Mouse (Mus musculus) kidney, embryonic 16.5 days (tissue): Measurements from ENCODE around the gene Tubgcp5. TPM values are rescaled to one million over a fixed set of nuclear protein-coding genes. Genes with fewer than 3 reads are reported as not detected.
"Not testable (repeated sequence)": the region's sequence is repeated elsewhere in the genome, so short reads cannot be mapped to it uniquely, and the experiment has no call there.

ENCODE experiments used
- ATAC-seq: fragments of 200-750 bp; cut with Nextera tagmentation; 2 replicates; pipeline ENCODE4 v1.8.0; 2017; ENCODE audit warnings: moderate TSS enrichment; ENCODE audit not compliant: low FRiP score, low TSS enrichment
- H3K27ac ChIP-seq: fragments of 300-500 bp; sonication (generic); 2 replicates; pipeline ENCODE4 v1.5.1; 2014; ENCODE audit warnings: low read length
- H3K27me3 ChIP-seq: fragments of 300-500 bp; sonication (generic); 2 replicates; pipeline ENCODE4 v1.6.1; 2014; ENCODE audit warnings: low read length, control low read depth, mixed read lengths; ENCODE audit not compliant: insufficient read depth
- H3K36me3 ChIP-seq: fragments of 300-500 bp; sonication (generic); 2 replicates; pipeline ENCODE4 v1.6.1; 2014; ENCODE audit warnings: low read length, control low read depth, mixed read lengths; ENCODE audit not compliant: insufficient read depth
- H3K4me1 ChIP-seq: fragments of 300-500 bp; sonication (generic); 2 replicates; pipeline ENCODE4 v1.6.1; 2014; ENCODE audit warnings: low read length, control low read depth, mixed read lengths; ENCODE audit not compliant: insufficient read depth
- H3K4me2 ChIP-seq: fragments of 300-500 bp; sonication (generic); replicated peaks from 2 replicates; pipeline ENCODE4 v1.6.1; 2014; ENCODE audit warnings: low read depth, low read length
- H3K4me3 ChIP-seq: fragments of 300-500 bp; sonication (generic); 2 replicates; pipeline ENCODE4 v1.5.1; 2014; ENCODE audit warnings: mild to moderate bottlenecking, low read length
- H3K9ac ChIP-seq: fragments of 300-500 bp; sonication (generic); replicated peaks from 2 replicates; pipeline ENCODE4 v1.6.1; 2014; ENCODE audit warnings: low read length
- H3K9me3 ChIP-seq: fragments of 300-500 bp; sonication (generic); 2 replicates; pipeline ENCODE4 v1.6.1; 2016; ENCODE audit warnings: low read length, control low read depth
- WGBS: fragments of 180-500 bp; shearing (Covaris S2); extraction: QIAGEN DNeasy Blood & Tissue Kit; methylation state at CpG from one replicate; pipeline ENCODE4 v1.1.7; 2014; 5-methylcytosine and 5-hydroxymethylcytosine counted together
- polyA plus RNA-seq: library from polyadenylated mRNA; unstranded; fragments of >200 nt; fragmentation: Nextera tagmentation; extraction: Ambion mirVana; gene quantifications from 2 replicates; pipeline ENCODE4 v1.2.1, GENCODE M21; 2015

Tubgcp5 gene
- 27.6 and 36.4 TPM in 2 replicates for polyA plus RNA-seq

DNA sequence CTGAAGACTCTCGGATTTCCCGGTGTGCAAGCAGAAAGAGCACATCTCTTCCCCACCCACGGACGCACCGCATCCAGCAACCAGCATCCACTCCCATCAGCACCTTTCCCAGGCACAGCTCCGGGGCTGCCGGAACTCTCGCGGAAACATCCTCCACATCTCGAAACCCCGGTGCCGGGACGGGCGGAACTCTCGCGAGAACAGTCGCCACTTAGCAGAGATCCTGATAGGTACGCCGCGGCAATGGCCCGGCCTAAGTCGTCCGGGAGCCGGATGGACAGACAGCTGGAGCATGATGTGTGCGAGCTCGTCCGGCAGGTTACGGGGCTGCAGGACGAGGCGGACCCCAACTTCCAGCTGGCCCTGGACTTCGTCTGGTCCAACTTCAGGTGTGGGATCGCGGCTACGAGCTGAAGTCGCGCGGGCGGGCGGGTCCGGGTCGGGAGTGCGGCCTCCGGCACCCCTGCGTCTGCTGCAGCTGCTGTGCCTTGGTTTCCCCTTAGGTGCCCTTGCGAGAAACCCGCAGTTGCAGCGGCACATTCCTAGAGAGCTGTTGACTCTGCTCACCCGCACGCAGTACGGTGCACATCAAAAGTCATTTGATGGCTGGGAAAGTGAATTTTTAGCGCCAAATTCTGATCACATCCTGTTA lies at the start of gene Tubgcp5:
TSS of gene Tubgcp5 (plus strand) at position 203 of the 652 bp plus-strand sequence.
- Histone ChIP-seq H3K9ac (peak within 1 kb of the TSS; percentile 94), H3K4me1 (peaks cover 7% of the 10 kb centered on the region), H3K36me3 (peaks cover 20% of the 10 kb centered on the region), H3K4me2 (peak within 1 kb of the TSS; percentile 70), H3K27me3 (no peaks in the 10 kb centered on the region), H3K4me3 (peak within 1 kb of the TSS; percentile 91), H3K9me3 (no peaks in the 10 kb centered on the region), H3K27ac (peak within 1 kb of the TSS; percentile 57; the same call in 1 of the 2 replicates)
- WGBS: under 1% methylated on average over 51 of the region's 51 CpGs
- peak; percentile 99 for ATAC-seq

GRCm38 (mm10) chr7:55744566-55745220 lies 49.3 kb upstream of the Tubgcp5 start:
- Histone ChIP-seq H3K27ac (no peak overlapping the region), H3K9me3 (no peaks in the 10 kb centered on the region), H3K36me3 (no peaks in the 10 kb centered on the region), H3K4me3 (no peak overlapping the region), H3K9ac (no peak overlapping the region), H3K4me2 (no peak overlapping the region), H3K4me1 (no peaks in the 10 kb centered on the region), H3K27me3 (no peaks in the 10 kb centered on the region)
- 68% methylated on average over 10 of the region's 10 CpGs for WGBS
- no peak for ATAC-seq

- no peaks in the 10 kb centered on the region for H3K27me3 ChIP-seq
- H3K4me1 ChIP-seq: no peaks in the 10 kb centered on the region
- 61% methylated on average over 3 of the region's 3 CpGs for WGBS
- H3K4me3 ChIP-seq: no peak overlapping the region
- H3K9ac ChIP-seq: no peak overlapping the region
- H3K9me3 ChIP-seq: no peaks in the 10 kb centered on the region
- no peak overlapping the region for H3K27ac ChIP-seq
- no peaks in the 10 kb centered on the region for H3K36me3 ChIP-seq
- ATAC-seq: no peak
- no peak overlapping the region for H3K4me2 ChIP-seq
Observed at GRCm38 (mm10) chr7:55750841-55751240, 43.1 kb upstream of the Tubgcp5 start.

- Histone ChIP-seq H3K27ac (no peak overlapping the region), H3K9me3 (no peaks in the 10 kb centered on the region), H3K4me3 (no peak overlapping the region), H3K27me3 (no peaks in the 10 kb centered on the region), H3K36me3 (no peaks in the 10 kb centered on the region), H3K9ac (no peak overlapping the region), H3K4me1 (no peaks in the 10 kb centered on the region), H3K4me2 (no peak overlapping the region)
- WGBS: 60% methylated on average over 3 of the region's 3 CpGs
- ATAC-seq: no peak
Observed at GRCm38 (mm10) chr7:55759346-55759745, 34.6 kb upstream of the Tubgcp5 start.

- WGBS: 31% methylated on average over 3 of the region's 3 CpGs
- Histone ChIP-seq H3K9ac (no peak within 1 kb of the TSS), H3K27me3 (no peaks in the 10 kb centered on the region), H3K4me1 (no peaks in the 10 kb centered on the region), H3K4me2 (no peak within 1 kb of the TSS), H3K9me3 (no peaks in the 10 kb centered on the region), H3K36me3 (no peaks in the 10 kb centered on the region), H3K4me3 (no peak within 1 kb of the TSS), H3K27ac (no peak within 1 kb of the TSS)
- ATAC-seq: no peak
Observed at GRCm38 (mm10) chr7:55767926-55768325, 26.0 kb upstream of the Tubgcp5 start, which contains the start of gene Siglech. Siglech (plus strand) TSS chr7:55768178.

DNA sequence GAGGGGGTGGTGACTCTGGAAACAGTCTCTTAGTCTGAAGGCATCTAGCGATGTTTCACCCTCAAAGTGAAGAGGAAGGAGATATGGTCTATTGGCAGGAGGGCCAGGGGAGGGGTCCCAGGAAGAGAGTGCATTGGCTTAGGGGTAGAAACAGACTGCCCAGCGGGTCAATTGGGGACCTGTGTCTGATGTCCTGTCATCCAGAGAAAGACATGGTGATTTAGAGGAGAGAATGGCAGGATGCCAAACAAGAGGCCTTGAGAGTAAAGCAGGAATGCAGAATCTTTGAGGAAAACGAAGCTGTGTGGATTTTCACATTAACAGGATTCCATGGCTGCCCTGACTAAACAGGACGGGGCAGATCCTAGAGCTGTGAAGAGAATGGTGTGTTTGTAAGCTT lies 13.9 kb upstream of the Tubgcp5 start:
- Histone ChIP-seq H3K27me3 (no peaks in the 10 kb centered on the region), H3K9me3 (no peaks in the 10 kb centered on the region), H3K4me1 (no peaks in the 10 kb centered on the region), H3K27ac (no peak overlapping the region), H3K36me3 (no peaks in the 10 kb centered on the region), H3K9ac (no peak overlapping the region), H3K4me2 (no peak overlapping the region), H3K4me3 (no peak overlapping the region)
- 0 out of 2 replicates have a peak, but pooled peaks have one; percentile 31 for ATAC-seq
- 46% methylated on average over 4 of the region's 4 CpGs for WGBS

- Histone ChIP-seq H3K4me2 (no peak overlapping the region), H3K9me3 (no peaks in the 10 kb centered on the region), H3K36me3 (no peaks in the 10 kb centered on the region), H3K9ac (no peak overlapping the region), H3K4me3 (no peak overlapping the region), H3K27ac (no peak overlapping the region), H3K27me3 (no peaks in the 10 kb centered on the region), H3K4me1 (no peaks in the 10 kb centered on the region)
- 33% methylated on average over 3 of the region's 3 CpGs for WGBS
- ATAC-seq: no peak
Observed at GRCm38 (mm10) chr7:55782493-55782892, 11.5 kb upstream of the Tubgcp5 start.

- no peaks in the 10 kb centered on the region for H3K27me3 ChIP-seq
- H3K27ac ChIP-seq: no peak overlapping the region
- no peak overlapping the region for H3K9ac ChIP-seq
- ATAC-seq: peak; percentile 73; the same call in 1 of the 2 replicates
- no peak overlapping the region for H3K4me2 ChIP-seq
- no peak overlapping the region for H3K4me3 ChIP-seq
- no peaks in the 10 kb centered on the region for H3K36me3 ChIP-seq
- H3K9me3 ChIP-seq: no peaks in the 10 kb centered on the region
- 36% methylated on average over 3 of the region's 3 CpGs for WGBS
- H3K4me1 ChIP-seq: no peaks in the 10 kb centered on the region
Observed at GRCm38 (mm10) chr7:55784580-55784979, 9.4 kb upstream of the Tubgcp5 start.

- not testable (repeated sequence) for ATAC-seq, H3K27me3 ChIP-seq, H3K4me1 ChIP-seq, H3K27ac ChIP-seq, H3K9me3 ChIP-seq, H3K9ac ChIP-seq, H3K4me2 ChIP-seq, H3K36me3 ChIP-seq, H3K4me3 ChIP-seq
- 18% methylated on average over 5 of the region's 5 CpGs for WGBS
Observed at GRCm38 (mm10) chr7:55790586-55790985, 3.4 kb upstream of the Tubgcp5 start.

DNA sequence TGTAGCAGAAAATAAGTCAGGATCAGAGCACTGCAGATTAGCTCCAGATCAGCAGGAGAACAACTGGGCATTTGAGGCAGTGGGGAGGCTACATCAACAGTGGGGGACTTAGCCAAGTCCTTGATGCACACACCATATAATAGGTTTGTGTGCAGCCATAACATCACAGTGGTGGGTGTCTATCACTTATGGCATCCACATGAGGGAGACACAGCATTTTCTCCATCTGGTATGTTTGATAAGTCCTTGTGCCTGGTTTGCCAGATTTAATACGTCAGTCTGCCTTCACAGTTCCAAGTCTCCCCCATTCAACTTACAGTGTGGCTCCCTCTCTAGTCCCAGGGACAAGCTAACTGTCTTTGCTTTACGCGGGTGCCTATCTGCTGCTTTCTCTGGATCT lies 1.7 kb upstream of the Tubgcp5 start:
- peaks cover 14% of the 10 kb centered on the region for H3K36me3 ChIP-seq
- ATAC-seq: no peak
- no peaks in the 10 kb centered on the region for H3K9me3 ChIP-seq
- no peak overlapping the region for H3K4me3 ChIP-seq
- peaks cover 7% of the 10 kb centered on the region for H3K4me1 ChIP-seq
- WGBS: 81% methylated on average over 3 of the region's 3 CpGs
- H3K27ac ChIP-seq: no peak overlapping the region
- H3K27me3 ChIP-seq: no peaks in the 10 kb centered on the region
- H3K4me2 ChIP-seq: no peak overlapping the region
- no peak overlapping the region for H3K9ac ChIP-seq
